Mouse (Mus musculus) liver, embryonic 13.5 days (tissue): ENCODE measurements around the gene Cyfip2. TPM values are rescaled to one million over a fixed set of nuclear protein-coding genes. Genes with fewer than 3 reads are reported as not detected.

Experiments
- ATAC-seq: fragments of 200-750 bp; cut with Nextera tagmentation; 2 replicates; pipeline ENCODE4 v1.8.0; 2017; ENCODE audit warnings: low read depth, mild to moderate bottlenecking, moderate number of reproducible peaks, moderate library complexity
- DNase-seq: peaks from one replicate; pipeline ENCODE4 v3.0.0; 2022
- H3K27ac ChIP-seq: fragments of 300-500 bp; sonication (generic); 2 replicates; pipeline ENCODE4 v1.5.1; 2015; ENCODE audit warnings: moderate library complexity, mild to moderate bottlenecking, inconsistent platforms
- H3K27me3 ChIP-seq: fragments of 300-500 bp; sonication (generic); 2 replicates; pipeline ENCODE4 v1.6.1; 2015; ENCODE audit warnings: mild to moderate bottlenecking, inconsistent platforms
- H3K36me3 ChIP-seq: fragments of 300-500 bp; sonication (generic); 2 replicates; pipeline ENCODE4 v1.6.1; 2015; ENCODE audit warnings: mild to moderate bottlenecking, inconsistent platforms
- H3K4me1 ChIP-seq: fragments of 300-500 bp; sonication (generic); replicated peaks from 2 replicates; pipeline ENCODE4 v1.6.1; 2015; ENCODE audit warnings: inconsistent platforms
- H3K4me2 ChIP-seq: fragments of 300-500 bp; sonication (generic); 2 replicates; pipeline ENCODE4 v1.6.1; 2015; ENCODE audit warnings: inconsistent platforms, mild to moderate bottlenecking, moderate library complexity
- H3K4me3 ChIP-seq: fragments of 300-500 bp; sonication (generic); replicated peaks from 2 replicates; pipeline ENCODE4 v1.5.1; 2015; ENCODE audit warnings: mild to moderate bottlenecking, inconsistent platforms
- H3K9ac ChIP-seq: fragments of 300-500 bp; sonication (generic); 2 replicates; pipeline ENCODE4 v1.6.1; 2015; ENCODE audit warnings: mild to moderate bottlenecking, inconsistent platforms
- H3K9me3 ChIP-seq: fragments of 300-500 bp; sonication (generic); replicated peaks from 2 replicates; pipeline ENCODE4 v1.6.1; 2016; ENCODE audit warnings: inconsistent platforms
- WGBS: fragments of 180-500 bp; shearing (Covaris S2); methylation state at CpG from one replicate; pipeline ENCODE4 v1.1.7; 2015; ENCODE audit not compliant: insufficient replicate concordance; 5-methylcytosine and 5-hydroxymethylcytosine counted together
- polyA plus RNA-seq: library from polyadenylated mRNA; unstranded; fragments of >200 nt; fragmentation: Nextera tagmentation; extraction: Ambion mirVana; gene quantifications from 2 replicates; pipeline ENCODE4 v1.2.1, GENCODE M21; 2015

Cyfip2 gene
- polyA plus RNA-seq, 1 experiment from 2014 or later: 2.8 TPM

GRCm38 (mm10) chr11:46290988-46291405, 21.7 kb downstream of the Cyfip2 start:
- WGBS: 54% methylated on average over 10 of the region's 10 CpGs
- H3K4me3 ChIP-seq: no peak overlapping the region
- no peak overlapping the region for H3K4me2 ChIP-seq
- no peaks in the 10 kb centered on the region for H3K27me3 ChIP-seq
- no peaks in the 10 kb centered on the region for H3K9me3 ChIP-seq
- no peak overlapping the region for H3K9ac ChIP-seq
- ATAC-seq (peak; percentile 55; the same call in 1 of the 2 replicates), DNase-seq (no peak)
- H3K4me1 ChIP-seq: peaks cover 13% of the 10 kb centered on the region; the same call in 1 of the 2 replicates
- no peak overlapping the region for H3K27ac ChIP-seq
- H3K36me3 ChIP-seq: no peaks in the 10 kb centered on the region

- no peak overlapping the region for H3K9ac ChIP-seq
- no peak overlapping the region for H3K4me2 ChIP-seq
- no peaks in the 10 kb centered on the region for H3K27me3 ChIP-seq
- ATAC-seq: no peak
- H3K9me3 ChIP-seq: no peaks in the 10 kb centered on the region
- no peak overlapping the region for H3K4me3 ChIP-seq
- DNase-seq: no peak
- H3K27ac ChIP-seq: no peak overlapping the region
- no peaks in the 10 kb centered on the region for H3K36me3 ChIP-seq
- H3K4me1 ChIP-seq: peaks cover 13% of the 10 kb centered on the region; the same call in 1 of the 2 replicates
- WGBS: 75% methylated on average over 9 of the region's 9 CpGs
These were observed 23.1 kb downstream of the Cyfip2 start for GRCm38 (mm10) chr11:46289561-46289960.

GRCm38 (mm10) chr11:46289022-46289421, 23.6 kb downstream of the Cyfip2 start:
- 76% methylated on average over 4 of the region's 4 CpGs for WGBS
- no peak overlapping the region for H3K4me3 ChIP-seq

GRCm38 (mm10) chr11:46288091-46288490, 24.6 kb downstream of the Cyfip2 start:
- no peak overlapping the region for H3K4me2 ChIP-seq
- no peak overlapping the region for H3K9ac ChIP-seq
- DNase-seq (no peak), ATAC-seq (no peak)
- H3K4me1 ChIP-seq: peaks cover 13% of the 10 kb centered on the region; the same call in 1 of the 2 replicates
- no peak overlapping the region for H3K27ac ChIP-seq
- H3K27me3 ChIP-seq: no peaks in the 10 kb centered on the region
- H3K36me3 ChIP-seq: no peaks in the 10 kb centered on the region
- H3K4me3 ChIP-seq: no peak overlapping the region
- WGBS: 71% methylated on average over 5 of the region's 5 CpGs
- H3K9me3 ChIP-seq: no peaks in the 10 kb centered on the region

More at GRCm38 (mm10) chr11:46289022-46289421, 23.6 kb downstream of the Cyfip2 start:
- no peak for ATAC-seq
- no peak overlapping the region for H3K4me2 ChIP-seq
- H3K9ac ChIP-seq: no peak overlapping the region
- H3K27ac ChIP-seq: no peak overlapping the region
- no peaks in the 10 kb centered on the region for H3K27me3 ChIP-seq
- H3K36me3 ChIP-seq: no peaks in the 10 kb centered on the region
- no peaks in the 10 kb centered on the region for H3K9me3 ChIP-seq
- peaks cover 13% of the 10 kb centered on the region; the same call in 1 of the 2 replicates for H3K4me1 ChIP-seq
- no peak for DNase-seq

- ATAC-seq (no peak), DNase-seq (no peak)
- Histone ChIP-seq H3K4me2 (no peak overlapping the region), H3K27ac (no peak overlapping the region), H3K9ac (no peak overlapping the region), H3K36me3 (no peaks in the 10 kb centered on the region), H3K27me3 (no peaks in the 10 kb centered on the region), H3K9me3 (no peaks in the 10 kb centered on the region), H3K4me3 (no peak overlapping the region), H3K4me1 (peaks cover 13% of the 10 kb centered on the region; the same call in 1 of the 2 replicates)
- 22% methylated on average over 6 of the region's 6 CpGs for WGBS
These were observed 25.9 kb downstream of the Cyfip2 start for GRCm38 (mm10) chr11:46286803-46287202.

- no peak overlapping the region for H3K9ac ChIP-seq
- H3K4me2 ChIP-seq: no peak overlapping the region
These were observed 28.9 kb downstream of the Cyfip2 start for GRCm38 (mm10) chr11:46283800-46284199.

GRCm38 (mm10) chr11:46282612-46283011, 30.0 kb downstream of the Cyfip2 start:
- Histone ChIP-seq H3K27ac (no peak overlapping the region), H3K4me2 (no peak overlapping the region), H3K27me3 (no peaks in the 10 kb centered on the region), H3K9ac (no peak overlapping the region), H3K36me3 (no peaks in the 10 kb centered on the region), H3K4me1 (peaks cover 10% of the 10 kb centered on the region; the same call in 1 of the 2 replicates), H3K9me3 (no peaks in the 10 kb centered on the region), H3K4me3 (no peak overlapping the region)
- no peak for DNase-seq
- no peak for ATAC-seq
- WGBS: 74% methylated on average over 5 of the region's 5 CpGs

More at GRCm38 (mm10) chr11:46283800-46284199, 28.9 kb downstream of the Cyfip2 start:
- peaks cover 10% of the 10 kb centered on the region; the same call in 1 of the 2 replicates for H3K4me1 ChIP-seq
- no peaks in the 10 kb centered on the region for H3K9me3 ChIP-seq
- DNase-seq (no peak), ATAC-seq (no peak)
- H3K27me3 ChIP-seq: no peaks in the 10 kb centered on the region
- no peak overlapping the region for H3K4me3 ChIP-seq
- no peaks in the 10 kb centered on the region for H3K36me3 ChIP-seq
- WGBS: 65% methylated on average over 6 of the region's 6 CpGs
- no peak overlapping the region for H3K27ac ChIP-seq

- ATAC-seq: no peak
- 85% methylated on average over 12 of the region's 12 CpGs for WGBS
These were observed 34.0 kb downstream of the Cyfip2 start for GRCm38 (mm10) chr11:46278709-46279108.

GRCm38 (mm10) chr11:46278140-46278539, 34.5 kb downstream of the Cyfip2 start:
- Histone ChIP-seq H3K27me3 (no peaks in the 10 kb centered on the region), H3K9me3 (no peaks in the 10 kb centered on the region), H3K4me3 (no peak overlapping the region), H3K27ac (no peak overlapping the region), H3K4me2 (no peak overlapping the region), H3K36me3 (peaks cover 4% of the 10 kb centered on the region; the same call in 1 of the 2 replicates), H3K9ac (no peak overlapping the region), H3K4me1 (no peaks in the 10 kb centered on the region)
- DNase-seq: no peak
- WGBS: 69% methylated on average over 5 of the region's 5 CpGs
- no peak for ATAC-seq

More at GRCm38 (mm10) chr11:46278709-46279108, 34.0 kb downstream of the Cyfip2 start:
- Histone ChIP-seq H3K4me3 (no peak overlapping the region), H3K4me2 (no peak overlapping the region), H3K36me3 (peaks cover 4% of the 10 kb centered on the region; the same call in 1 of the 2 replicates), H3K27ac (no peak overlapping the region), H3K4me1 (no peaks in the 10 kb centered on the region), H3K9ac (no peak overlapping the region), H3K27me3 (no peaks in the 10 kb centered on the region), H3K9me3 (no peaks in the 10 kb centered on the region)
- no peak for DNase-seq

GRCm38 (mm10) chr11:46276778-46277177, 35.9 kb downstream of the Cyfip2 start:
- Histone ChIP-seq H3K9ac (no peak overlapping the region), H3K27ac (no peak overlapping the region), H3K4me3 (no peak overlapping the region), H3K27me3 (no peaks in the 10 kb centered on the region), H3K4me2 (no peak overlapping the region), H3K9me3 (no peaks in the 10 kb centered on the region), H3K36me3 (peaks cover 4% of the 10 kb centered on the region; the same call in 1 of the 2 replicates), H3K4me1 (no peaks in the 10 kb centered on the region)
- 39% methylated on average over 5 of the region's 5 CpGs for WGBS
- ATAC-seq (0 out of 2 replicates have a peak, but pooled peaks have one; percentile 23), DNase-seq (peak; percentile 23)

GRCm38 (mm10) chr11:46276168-46276567, 36.5 kb downstream of the Cyfip2 start:
- WGBS: 70% methylated on average over 8 of the region's 8 CpGs
- no peak overlapping the region for H3K27ac ChIP-seq
- no peak for DNase-seq

GRCm38 (mm10) chr11:46275302-46275701, 37.4 kb downstream of the Cyfip2 start:
- Histone ChIP-seq H3K9ac (no peak overlapping the region), H3K4me1 (no peaks in the 10 kb centered on the region), H3K4me3 (no peak overlapping the region), H3K4me2 (no peak overlapping the region), H3K36me3 (peaks cover 4% of the 10 kb centered on the region; the same call in 1 of the 2 replicates), H3K27me3 (no peaks in the 10 kb centered on the region), H3K9me3 (no peaks in the 10 kb centered on the region), H3K27ac (no peak overlapping the region)
- DNase-seq (peak; percentile 38), ATAC-seq (peak; percentile 53)
- 3% methylated on average over 6 of the region's 6 CpGs for WGBS

More at GRCm38 (mm10) chr11:46276168-46276567, 36.5 kb downstream of the Cyfip2 start:
- H3K4me2 ChIP-seq: no peak overlapping the region
- H3K36me3 ChIP-seq: peaks cover 4% of the 10 kb centered on the region; the same call in 1 of the 2 replicates
- no peak overlapping the region for H3K4me3 ChIP-seq
- no peak for ATAC-seq
- no peaks in the 10 kb centered on the region for H3K9me3 ChIP-seq
- no peaks in the 10 kb centered on the region for H3K4me1 ChIP-seq
- no peak overlapping the region for H3K9ac ChIP-seq
- no peaks in the 10 kb centered on the region for H3K27me3 ChIP-seq
